Mouse (Mus musculus) testis, adult 2 months (tissue): ENCODE measurements around the gene Drap1. TPM values are rescaled to one million over a fixed set of nuclear protein-coding genes. Genes with fewer than 3 reads are reported as not detected.
"Not testable (repeated sequence)": the region's sequence is repeated elsewhere in the genome, so short reads cannot be mapped to it uniquely, and the experiment has no call there.

Experiments used
- H3K27ac ChIP-seq: fragments of 200-500 bp; 2 replicates; pipeline ENCODE4 v1.5.1; 2012; ENCODE audit warnings: low read depth, low read length; ENCODE audit not compliant: control insufficient read depth, insufficient read depth
- H3K27me3 ChIP-seq: fragments of 200-500 bp; 2 replicates; pipeline ENCODE4 v1.6.1; 2012; ENCODE audit warnings: mild to moderate bottlenecking, low read length, moderate library complexity; ENCODE audit not compliant: control insufficient read depth, insufficient read depth
- H3K36me3 ChIP-seq: fragments of 200-500 bp; 2 replicates; pipeline ENCODE4 v1.6.1; 2012; ENCODE audit warnings: mild to moderate bottlenecking, low read length; ENCODE audit not compliant: control insufficient read depth, insufficient read depth
- H3K4me1 ChIP-seq: fragments of 200-500 bp; 2 replicates; pipeline ENCODE4 v1.6.1; 2012; ENCODE audit warnings: low read length; ENCODE audit not compliant: control insufficient read depth, insufficient read depth
- H3K4me3 ChIP-seq: fragments of 200-500 bp; 2 replicates; pipeline ENCODE4 v1.5.1; 2012; ENCODE audit warnings: low read depth, mild to moderate bottlenecking, low read length, moderate library complexity, mixed read lengths; ENCODE audit not compliant: control insufficient read depth
- CTCF ChIP-seq: fragments of 200-500 bp; IDR thresholded peaks from 2 replicates; pipeline ENCODE4 v1.5.1; 2012; ENCODE audit warnings: low read depth, mild to moderate bottlenecking, inconsistent platforms, low read length, moderate library complexity; ENCODE audit not compliant: control insufficient read depth, insufficient read depth, insufficient replicate concordance
- POLR2A ChIP-seq: fragments of 200-500 bp; IDR thresholded peaks from 2 replicates; pipeline ENCODE4 v1.6.1; 2012; ENCODE audit warnings: low read depth, mild to moderate bottlenecking, inconsistent platforms, low read length, moderate library complexity; ENCODE audit not compliant: control insufficient read depth
- polyA plus RNA-seq: library from polyadenylated mRNA; depleted of rRNA; stranded (reverse); fragments of >200 nt; gene quantifications from 2 replicates; pipeline ENCODE4 v1.2.3, GENCODE M21; 2012

The Drap1 gene
- polyA plus RNA-seq, 1 experiment, result 290 TPM

- Histone ChIP-seq H3K4me1 (peaks cover 13% of the 10 kb centered on the region), H3K27ac (peak overlapping the region; percentile 52; the same call in 1 of the 2 replicates)
Observed at GRCm38 (mm10) chr19:5405924-5406323, 18.9 kb downstream of the Drap1 start.

DNA sequence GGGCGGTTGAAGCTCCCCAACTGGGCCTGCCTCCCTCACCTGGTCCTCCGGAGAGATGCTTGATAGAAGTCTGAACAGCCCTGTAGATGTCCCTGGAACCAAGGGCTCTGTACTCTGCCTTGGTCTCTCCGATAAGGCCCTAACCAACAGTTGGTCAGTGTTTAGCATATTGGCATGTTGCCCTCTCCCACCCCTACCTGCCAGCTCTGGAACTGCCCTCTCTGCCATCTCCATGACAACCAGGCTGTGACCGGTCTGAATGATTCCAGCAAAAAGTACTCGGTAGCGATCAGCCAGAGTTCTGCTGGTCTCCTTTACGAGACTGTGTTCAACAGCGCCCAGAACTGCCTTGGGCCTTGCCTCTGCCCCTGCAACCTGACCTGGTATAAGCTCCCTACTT lies 22.5 kb downstream of the Drap1 start, which contains the start of gene Tsga10ip:
Gene Tsga10ip, minus strand, starts transcription at position 234 of the 400 bp plus-strand sequence.
- H3K4me3 ChIP-seq, result peak within 1 kb of the TSS; percentile 80
- no peaks in the 10 kb centered on the region for H3K36me3 ChIP-seq
- peak within 1 kb of the TSS; percentile 87 for H3K27ac ChIP-seq
- H3K27me3 ChIP-seq, result no peaks in the 10 kb centered on the region
- TF ChIP-seq CTCF, result peak; percentile 12; the same call in 1 of the 2 replicates
- peak; percentile 67; the same call in 1 of the 2 replicates for TF ChIP-seq POLR2A
- H3K4me1 ChIP-seq, result peaks cover 9% of the 10 kb centered on the region

More at GRCm38 (mm10) chr19:5405924-5406323, 18.9 kb downstream of the Drap1 start:
- Histone ChIP-seq H3K27me3 (no peaks in the 10 kb centered on the region), H3K36me3 (no peaks in the 10 kb centered on the region), H3K4me3 (peak overlapping the region; percentile 45)
- TF ChIP-seq CTCF (no peak), POLR2A (no peak)

DNA sequence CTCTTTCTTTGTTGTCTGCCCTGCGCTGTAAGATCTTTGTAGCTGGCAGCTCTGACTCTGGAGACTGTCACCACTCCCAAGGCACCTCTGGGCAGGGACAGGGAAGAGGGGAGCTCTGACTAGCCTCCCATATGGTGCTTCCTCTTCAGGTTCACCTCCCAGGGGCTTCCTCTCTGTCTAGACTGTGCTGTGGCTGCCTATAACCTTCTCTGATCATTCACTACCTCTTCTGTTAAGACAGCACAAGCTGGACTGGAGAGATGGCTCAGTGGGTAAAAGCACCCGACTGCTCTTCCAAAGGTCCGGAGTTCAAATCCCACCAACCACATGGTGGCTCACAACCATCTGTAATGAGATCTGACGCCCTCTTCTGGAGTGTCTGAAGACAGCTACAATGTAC lies 23.7 kb downstream of the Drap1 start:
- peak overlapping the region; percentile 35 for H3K4me3 ChIP-seq
- not testable (repeated sequence) for H3K4me1 ChIP-seq, H3K27ac ChIP-seq, H3K27me3 ChIP-seq, H3K36me3 ChIP-seq

- Histone ChIP-seq H3K36me3 (no peaks in the 10 kb centered on the region), H3K4me1 (no peaks in the 10 kb centered on the region; the same call in 1 of the 2 replicates), H3K27ac (no peak overlapping the region), H3K4me3 (no peak overlapping the region), H3K27me3 (no peaks in the 10 kb centered on the region)
- no peak for TF ChIP-seq CTCF
Observed at GRCm38 (mm10) chr19:5395371-5395770, 29.4 kb downstream of the Drap1 start.

DNA sequence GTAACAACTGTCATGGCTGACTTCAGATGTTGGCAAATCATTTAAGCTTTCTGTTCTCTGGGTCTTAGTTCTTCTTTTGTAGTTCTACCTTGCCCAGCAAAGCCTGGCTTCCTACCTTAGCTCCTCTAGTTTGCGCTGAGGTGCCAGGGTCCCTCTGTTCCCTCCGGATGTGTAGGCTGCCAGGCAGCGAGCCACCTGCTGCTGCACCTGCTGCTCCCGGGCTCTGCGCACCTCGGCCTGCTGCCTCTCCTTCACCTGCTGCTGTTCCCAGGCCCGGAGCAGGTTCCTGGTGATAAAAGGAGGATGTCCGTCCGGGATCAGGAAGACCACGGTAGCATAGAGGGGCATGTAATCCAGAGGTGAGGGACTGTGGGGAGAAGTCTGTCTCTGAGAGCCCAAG lies 30.6 kb downstream of the Drap1 start:
- Histone ChIP-seq H3K4me1 (peaks cover 10% of the 10 kb centered on the region), H3K27me3 (no peaks in the 10 kb centered on the region), H3K27ac (no peak overlapping the region), H3K4me3 (no peak overlapping the region), H3K36me3 (no peaks in the 10 kb centered on the region; the same call in 1 of the 2 replicates)
- TF ChIP-seq POLR2A, result no peak
- no peak for TF ChIP-seq CTCF

DNA sequence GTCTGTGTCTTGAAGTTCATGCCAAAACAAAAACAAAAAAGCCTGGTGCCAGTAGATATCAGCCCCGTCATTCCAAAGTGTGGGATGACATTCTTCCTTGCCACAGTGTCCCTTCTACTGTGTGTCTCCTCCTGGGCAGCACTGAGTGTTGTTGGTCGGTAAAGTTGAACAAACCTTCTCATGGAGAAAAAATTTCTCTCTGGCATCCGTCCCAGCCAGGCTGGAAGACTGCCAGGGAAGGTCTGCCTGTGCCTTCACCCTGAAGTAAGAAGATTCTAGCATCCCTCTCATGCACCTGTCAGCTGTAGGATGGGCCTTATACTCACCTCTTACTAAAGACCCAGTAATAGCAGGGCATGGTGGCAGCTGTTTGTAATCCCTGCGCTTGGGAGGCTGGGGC lies 31.9 kb downstream of the Drap1 start:
- no peak overlapping the region for H3K4me3 ChIP-seq
- peaks cover 10% of the 10 kb centered on the region for H3K4me1 ChIP-seq
- TF ChIP-seq CTCF, result no peak
- TF ChIP-seq POLR2A, result no peak
- no peaks in the 10 kb centered on the region; the same call in 1 of the 2 replicates for H3K36me3 ChIP-seq
- H3K27me3 ChIP-seq, result no peaks in the 10 kb centered on the region
- 0 out of 2 replicates have a peak overlapping the region, but pooled peaks have one; percentile 12 for H3K27ac ChIP-seq

GRCm38 (mm10) chr19:5390416-5390815 lies 34.4 kb downstream of the Drap1 start:
- Histone ChIP-seq H3K27me3 (no peaks in the 10 kb centered on the region), H3K36me3 (no peaks in the 10 kb centered on the region; the same call in 1 of the 2 replicates), H3K4me3 (peak overlapping the region; percentile 86), H3K4me1 (peaks cover 10% of the 10 kb centered on the region), H3K27ac (peak overlapping the region; percentile 92)
- TF ChIP-seq POLR2A (no peak), CTCF (no peak)

DNA sequence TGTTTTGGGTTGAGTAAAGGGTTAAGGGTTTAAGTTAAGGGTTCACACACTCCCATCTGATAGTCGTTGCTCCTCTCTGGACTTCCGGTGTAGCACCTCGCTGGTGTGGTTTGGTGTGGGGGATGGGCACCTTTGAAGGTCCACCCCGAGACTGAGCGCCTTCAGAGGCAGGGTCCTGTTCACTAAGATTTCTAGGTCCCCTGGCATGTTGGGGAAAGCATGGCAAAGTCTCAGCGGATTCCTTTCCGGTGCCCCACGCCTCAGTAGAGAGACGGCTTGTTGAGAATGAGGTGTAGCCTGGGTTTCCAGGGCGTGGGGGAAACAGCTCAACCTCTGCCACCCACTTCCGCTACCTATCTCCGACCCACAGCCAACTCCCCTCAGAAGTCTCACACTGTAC lies 35.1 kb downstream of the Drap1 start:
- Histone ChIP-seq H3K4me3 (peak overlapping the region; percentile 86), H3K4me1 (peaks cover 10% of the 10 kb centered on the region), H3K27ac (peak overlapping the region; percentile 92), H3K27me3 (no peaks in the 10 kb centered on the region), H3K36me3 (no peaks in the 10 kb centered on the region; the same call in 1 of the 2 replicates)
- TF ChIP-seq CTCF, result no peak
- no peak for TF ChIP-seq POLR2A
